Comparison of ENCODE assay signal across 20 mouse cellular contexts in genomic region chr2:120971766-120972165, GRCm38 (mm10). TPM values are rescaled to one million over a fixed set of nuclear protein-coding genes. Genes with fewer than 3 reads are reported as not detected.
DNase-seq lines count a peak whose midpoint lies in the region; ATAC-seq lines count a peak whose summit lies in the region.
"Had no signal": no experiment of that assay in that cellular context is flagged by ENCODE, and none has a peak within 500 bp of the region (broad histone marks: within the 10 kb centered on the region; RNA-seq: fewer than 3 reads in every experiment).

No protein-coding gene starts in this region.

- H3K4me1 ChIP-seq in hindbrain, embryonic 14.5 days (replicated peaks; ENCODE audit: control insufficient read depth, insufficient read depth, low read length), result peaks cover 22% of the 10 kb centered on the region
- peaks cover 22% of the 10 kb centered on the region for H3K4me1 ChIP-seq in hindbrain, embryonic 10.5 days (replicated peaks)
- peaks cover 16% of the 10 kb centered on the region for H3K4me1 ChIP-seq in midbrain, embryonic 14.5 days (ENCODE audit: control insufficient read depth, insufficient read depth, low read length)
- H3K4me1 ChIP-seq in midbrain, embryonic 13.5 days (replicated peaks), result peaks cover 28% of the 10 kb centered on the region

- ATAC-seq in hindbrain, embryonic 14.5 days (ENCODE audit: low FRiP score), result no peak
- ATAC-seq in midbrain, embryonic 14.5 days (ENCODE audit: low FRiP score, low TSS enrichment), result no peak
- no peak for ATAC-seq in midbrain, embryonic 13.5 days
- ATAC-seq: forebrain, embryonic 16.5 days; hindbrain, postnatal 0 days had no signal

- H3K27me3 ChIP-seq in hindbrain, embryonic 14.5 days (ENCODE audit: control insufficient read depth, insufficient read depth, low read length), result no peaks in the 10 kb centered on the region
- H3K27me3 ChIP-seq in hindbrain, embryonic 10.5 days (ENCODE audit: insufficient read depth, poor library complexity, severe bottlenecking), result no peaks in the 10 kb centered on the region
- no peaks in the 10 kb centered on the region for H3K27me3 ChIP-seq in midbrain, embryonic 14.5 days (ENCODE audit: control insufficient read depth, insufficient read depth, low read length)
- H3K27me3 ChIP-seq in midbrain, embryonic 13.5 days, result 0 out of 2 replicates have a peak, but pooled peaks cover 6% of the 10 kb centered on the region
- H3K27me3 ChIP-seq: embryonic facial prominence, embryonic 15.5 days; forebrain, embryonic 12.5 days; heart, embryonic 12.5 days had no signal

- no peak overlapping the region for H3K9ac ChIP-seq in hindbrain, embryonic 14.5 days
- no peak overlapping the region for H3K9ac ChIP-seq in midbrain, embryonic 14.5 days (replicated peaks; ENCODE audit: low read length)
- no peak overlapping the region for H3K9ac ChIP-seq in midbrain, embryonic 13.5 days (replicated peaks)

- H3K4me2 ChIP-seq in hindbrain, embryonic 14.5 days (replicated peaks), result peak overlapping the region; percentile 68
- peak overlapping the region; percentile 76; the same call in 1 of the 2 replicates for H3K4me2 ChIP-seq in midbrain, embryonic 14.5 days (ENCODE audit: low read length)
- H3K4me2 ChIP-seq in midbrain, embryonic 13.5 days (replicated peaks), result no peak overlapping the region

- H3K9me3 ChIP-seq in hindbrain, embryonic 14.5 days (ENCODE audit: control insufficient read depth, low read length), result no peaks in the 10 kb centered on the region
- no peaks in the 10 kb centered on the region for H3K9me3 ChIP-seq in hindbrain, embryonic 10.5 days
- H3K9me3 ChIP-seq in midbrain, embryonic 14.5 days (ENCODE audit: control insufficient read depth, low read length), result no peaks in the 10 kb centered on the region
- no peaks in the 10 kb centered on the region for H3K9me3 ChIP-seq in midbrain, embryonic 13.5 days
- H3K9me3 ChIP-seq: embryonic facial prominence, embryonic 15.5 days; forebrain, embryonic 12.5 days; heart, embryonic 12.5 days; hindbrain, embryonic 12.5 days had no signal

- no peak for DNase-seq in hindbrain, embryonic 14.5 days (ENCODE audit: low spot score)
- no peak for DNase-seq in hindbrain, embryonic 10.5 days (ENCODE audit: low spot score)
- no peak for DNase-seq in midbrain, embryonic 14.5 days
- DNase-seq in induced T-regulatory cell, adult 2 months (ENCODE audit: low read depth), result peak; percentile 16
- no peak for DNase-seq in adrenal gland, postnatal 36 days
- DNase-seq in kidney, adult 11 months, result no peak
- DNase-seq: adrenal gland, adult 8-10 months; cerebellum, adult 11 months; cerebellum, adult 8-10 months; cerebellum, postnatal 14 days; embryo, embryonic 11 days; gastrocnemius, postnatal 10 days; heart, adult 2 months had no signal

- no peaks in the 10 kb centered on the region; the same call in 1 of the 2 replicates for H3K36me3 ChIP-seq in hindbrain, embryonic 14.5 days (replicated peaks; ENCODE audit: control insufficient read depth, insufficient read depth)
- H3K36me3 ChIP-seq in hindbrain, embryonic 10.5 days, result peaks cover 1% of the 10 kb centered on the region; the same call in 1 of the 2 replicates
- H3K36me3 ChIP-seq in midbrain, embryonic 14.5 days (ENCODE audit: control insufficient read depth, insufficient read depth, low read length), result no peaks in the 10 kb centered on the region
- H3K36me3 ChIP-seq in midbrain, embryonic 13.5 days, result 0 out of 2 replicates have a peak, but pooled peaks cover 4% of the 10 kb centered on the region
- H3K36me3 ChIP-seq: embryonic facial prominence, embryonic 15.5 days; forebrain, embryonic 12.5 days; heart, embryonic 12.5 days; hindbrain, embryonic 12.5 days had no signal

- H3K4me3 ChIP-seq in hindbrain, embryonic 14.5 days (replicated peaks; ENCODE audit: low read length), result peak overlapping the region; percentile 67; the same call in 1 of the 2 replicates
- no peak overlapping the region for H3K4me3 ChIP-seq in hindbrain, embryonic 10.5 days
- no peak overlapping the region for H3K4me3 ChIP-seq in midbrain, embryonic 14.5 days (replicated peaks; ENCODE audit: low read depth, low read length)
- no peak overlapping the region for H3K4me3 ChIP-seq in midbrain, embryonic 13.5 days (replicated peaks)

- whole genome bisulfite sequencing in hindbrain, embryonic 14.5 days, result 94% methylated on average over 4 of the region's 4 CpGs
- 92% methylated on average over 4 of the region's 4 CpGs for WGBS in hindbrain, embryonic 10.5 days
- 94% methylated on average over 4 of the region's 4 CpGs for WGBS in midbrain, embryonic 14.5 days
- 90% methylated on average over 4 of the region's 4 CpGs for WGBS in midbrain, embryonic 13.5 days

- H3K27ac ChIP-seq in hindbrain, embryonic 14.5 days, result no peak overlapping the region
- H3K27ac ChIP-seq in hindbrain, embryonic 10.5 days, result no peak overlapping the region
- no peak overlapping the region for H3K27ac ChIP-seq in midbrain, embryonic 14.5 days (replicated peaks; ENCODE audit: low read depth, low read length)
- no peak overlapping the region for H3K27ac ChIP-seq in midbrain, embryonic 13.5 days
- H3K27ac ChIP-seq: embryonic facial prominence, embryonic 15.5 days; forebrain, embryonic 12.5 days; hindbrain, embryonic 12.5 days had no signal

RNA-seq across cellular contexts. Expression of gene Ubr1, which starts 1.3 kb away (rescaled TPM):
- polyA plus RNA-seq in hindbrain, embryonic 14.5 days (2014; fragmentation: Nextera tagmentation; extraction: Ambion mirVana), result 32.8 and 36.3 TPM in 2 replicates
- 21.8 and 23.0 TPM in 2 replicates for polyA plus RNA-seq in hindbrain, embryonic 10.5 days (2016; fragmentation: Nextera tagmentation; extraction: Ambion mirVana)
- polyA plus RNA-seq in midbrain, embryonic 14.5 days (2014; fragmentation: Nextera tagmentation; extraction: Ambion mirVana), result 28.3 and 40.5 TPM in 2 replicates
- 34.6 and 38.6 TPM in 2 replicates for polyA plus RNA-seq in midbrain, embryonic 13.5 days (2015; fragmentation: Nextera tagmentation; extraction: Ambion mirVana)
- total RNA-seq in adrenal gland, postnatal 36 days (2021), result 10 to 100 TPM; 31.9 to 36.2 TPM

RNA-seq across cellular contexts. Expression of gene Tmem62, which starts 5.1 kb away (rescaled TPM):
- 18.5 and 18.9 TPM in 2 replicates for polyA plus RNA-seq in hindbrain, embryonic 14.5 days (2014; fragmentation: Nextera tagmentation; extraction: Ambion mirVana)
- 4.1 TPM in 2 replicates for polyA plus RNA-seq in hindbrain, embryonic 10.5 days (2016; fragmentation: Nextera tagmentation; extraction: Ambion mirVana)
- polyA plus RNA-seq in midbrain, embryonic 14.5 days (2014; fragmentation: Nextera tagmentation; extraction: Ambion mirVana), result 11.9 and 13.8 TPM in 2 replicates
- 8.7 and 10.2 TPM in 2 replicates for polyA plus RNA-seq in midbrain, embryonic 13.5 days (2015; fragmentation: Nextera tagmentation; extraction: Ambion mirVana)
- total RNA-seq in adrenal gland, postnatal 36 days (2021), result 10 to 100 TPM; 10.6 to 23.8 TPM

RNA-seq across cellular contexts. Expression of gene Ccndbp1, which starts 36.4 kb away (rescaled TPM):
- polyA plus RNA-seq in hindbrain, embryonic 14.5 days (2014; fragmentation: Nextera tagmentation; extraction: Ambion mirVana), result 76.1 and 87.1 TPM in 2 replicates
- polyA plus RNA-seq in hindbrain, embryonic 10.5 days (2016; fragmentation: Nextera tagmentation; extraction: Ambion mirVana), result 39.7 and 48.7 TPM in 2 replicates
- 82.6 and 84.9 TPM in 2 replicates for polyA plus RNA-seq in midbrain, embryonic 14.5 days (2014; fragmentation: Nextera tagmentation; extraction: Ambion mirVana)
- 72.0 and 74.9 TPM in 2 replicates for polyA plus RNA-seq in midbrain, embryonic 13.5 days (2015; fragmentation: Nextera tagmentation; extraction: Ambion mirVana)
- 10 to 100 TPM; 41.7 to 50.2 TPM for total RNA-seq in adrenal gland, postnatal 36 days (2021)
